Mouse (Mus musculus): ENCODE results near the gene Nup98. TPM values are rescaled to one million over a fixed set of nuclear protein-coding genes. Genes with fewer than 3 reads are reported as not detected.

Nup98 gene
- polyA plus RNA-seq, 1 experiment: 23.0 TPM

DNA sequence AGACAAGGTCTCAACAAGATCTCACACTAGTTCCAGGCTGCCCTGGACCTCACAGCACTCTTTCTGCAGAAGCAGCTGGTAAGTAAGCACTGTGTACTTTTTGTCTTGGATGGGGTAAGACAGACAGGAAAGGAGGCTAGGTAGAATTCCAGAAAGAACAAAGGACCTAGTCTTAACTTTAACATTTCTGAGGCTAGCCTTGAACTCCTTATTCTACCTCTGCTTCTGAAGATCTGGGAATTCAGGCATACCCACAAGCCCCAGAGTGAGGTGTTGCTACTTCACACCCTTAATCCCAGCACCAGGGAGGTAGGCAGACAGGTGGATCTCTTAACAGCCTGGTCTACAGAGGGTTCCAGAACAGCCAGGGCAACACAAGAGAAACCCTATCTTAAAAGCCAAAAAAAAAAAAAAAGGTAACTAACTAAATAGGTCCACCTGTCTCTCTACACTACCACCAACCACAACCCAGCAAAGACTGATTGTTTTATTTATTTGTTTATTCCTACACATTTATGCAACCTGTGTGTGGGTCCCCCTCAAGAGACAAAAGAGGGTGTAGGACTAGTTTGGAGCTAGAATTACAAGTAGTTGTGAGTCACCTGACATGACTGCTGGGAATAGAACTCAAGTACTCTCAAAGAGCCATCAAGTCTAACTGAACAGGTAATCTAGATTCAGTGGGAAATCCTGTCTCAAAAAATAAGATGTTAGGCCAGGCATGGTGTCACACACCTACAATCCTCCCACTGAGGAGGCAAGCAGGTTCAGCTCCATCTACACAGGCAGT, 8.8 kb downstream of the Nup98 start:
- H3K79me3 ChIP-seq (ENCODE audit: low read depth): peaks cover 93% of the 10 kb centered on the region
- TF ChIP-seq CEBPB (IDR thresholded peaks at IDR 0.05; ENCODE audit: low read depth) (no peak), MYOD1 (IDR thresholded peaks at IDR 0.05; ENCODE audit: control insufficient read depth, insufficient read length, low read depth) (no peak), MAX (IDR thresholded peaks at IDR 0.05) (no peak), FOSL1 (IDR thresholded peaks at IDR 0.05; ENCODE audit: insufficient read depth, low read length, poor library complexity, severe bottlenecking) (no peak), MYOG (IDR thresholded peaks at IDR 0.05; ENCODE audit: control insufficient read depth, extremely low read depth, insufficient read length) (no peak), CTCF (IDR thresholded peaks at IDR 0.05; ENCODE audit: control insufficient read depth, insufficient read depth, insufficient read length) (no peak)
- H3K79me2 ChIP-seq (ENCODE audit: control insufficient read depth, insufficient read depth): peaks cover 100% of the 10 kb centered on the region
- H3ac ChIP-seq (ENCODE audit: control insufficient read depth, insufficient read length, low read depth): no peak overlapping the region
- H3K4me3 ChIP-seq (ENCODE audit: insufficient read depth, poor library complexity, severe bottlenecking): no peak overlapping the region
- no peaks in the 10 kb centered on the region for H3K27me3 ChIP-seq (ENCODE audit: control insufficient read depth, insufficient read depth, insufficient read length)
- H3K36me3 ChIP-seq (ENCODE audit: control insufficient read depth, insufficient read depth): peaks cover 9% of the 10 kb centered on the region

DNA sequence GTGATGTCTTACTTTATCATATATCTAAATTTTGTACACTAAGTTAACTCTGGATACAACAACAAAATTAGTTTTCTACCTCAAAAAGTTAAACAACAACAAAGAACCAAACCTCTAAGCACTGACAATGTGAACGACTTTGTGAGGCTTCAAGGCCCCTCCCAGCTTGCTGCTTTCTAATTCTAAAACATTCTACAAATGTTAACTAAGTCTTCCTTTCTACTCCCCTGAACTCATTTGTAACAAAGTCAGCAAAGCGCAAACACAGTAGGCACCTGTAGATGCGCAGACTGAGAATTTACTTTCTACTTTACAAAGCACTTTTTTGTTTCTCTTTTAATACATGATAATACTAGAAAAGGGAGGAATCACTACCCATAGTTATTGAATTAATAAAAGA, 9.4 kb downstream of the Nup98 start:
- Histone ChIP-seq H3K4me3 (ENCODE audit: insufficient read depth, poor library complexity, severe bottlenecking) (no peak overlapping the region), H3K79me3 (ENCODE audit: low read depth) (peaks cover 92% of the 10 kb centered on the region), H3ac (ENCODE audit: control insufficient read depth, insufficient read length, low read depth) (no peak overlapping the region), H3K27me3 (ENCODE audit: control insufficient read depth, insufficient read depth, insufficient read length) (no peaks in the 10 kb centered on the region), H3K79me2 (ENCODE audit: control insufficient read depth, insufficient read depth) (peaks cover 100% of the 10 kb centered on the region), H3K36me3 (ENCODE audit: control insufficient read depth, insufficient read depth) (peaks cover 9% of the 10 kb centered on the region)
- TF ChIP-seq CEBPB (IDR thresholded peaks at IDR 0.05; ENCODE audit: low read depth) (no peak), CTCF (IDR thresholded peaks at IDR 0.05; ENCODE audit: control insufficient read depth, insufficient read depth, insufficient read length) (no peak), USF1 (IDR thresholded peaks at IDR 0.05; ENCODE audit: low read depth) (no peak), MYOD1 (IDR thresholded peaks at IDR 0.05; ENCODE audit: control insufficient read depth, insufficient read length, low read depth) (no peak), FOSL1 (IDR thresholded peaks at IDR 0.05; ENCODE audit: insufficient read depth, low read length, poor library complexity, severe bottlenecking) (no peak), MAX (IDR thresholded peaks at IDR 0.05) (no peak), MYOG (IDR thresholded peaks at IDR 0.05; ENCODE audit: control insufficient read depth, extremely low read depth, insufficient read length) (no peak)

- TF ChIP-seq CTCF (IDR thresholded peaks at IDR 0.05; ENCODE audit: control insufficient read depth, insufficient read depth, insufficient read length): no peak
- TF ChIP-seq MYOG (IDR thresholded peaks at IDR 0.05; ENCODE audit: control insufficient read depth, extremely low read depth, insufficient read length): no peak
- TF ChIP-seq MYOD1 (IDR thresholded peaks at IDR 0.05; ENCODE audit: control insufficient read depth, insufficient read length, low read depth): no peak
- TF ChIP-seq FOSL1 (IDR thresholded peaks at IDR 0.05; ENCODE audit: insufficient read depth, low read length, poor library complexity, severe bottlenecking): no peak
- no peak for TF ChIP-seq MAX (IDR thresholded peaks at IDR 0.05)
- TF ChIP-seq CEBPB (IDR thresholded peaks at IDR 0.05; ENCODE audit: low read depth): no peak
- TF ChIP-seq USF1 (IDR thresholded peaks at IDR 0.05; ENCODE audit: low read depth): no peak
- Histone ChIP-seq H3K79me2 (ENCODE audit: control insufficient read depth, insufficient read depth) (peaks cover 29% of the 10 kb centered on the region), H3K36me3 (ENCODE audit: control insufficient read depth, insufficient read depth) (peaks cover 63% of the 10 kb centered on the region), H3K79me3 (ENCODE audit: low read depth) (peaks cover 23% of the 10 kb centered on the region), H3K4me3 (ENCODE audit: insufficient read depth, poor library complexity, severe bottlenecking) (no peak overlapping the region), H3ac (ENCODE audit: control insufficient read depth, insufficient read length, low read depth) (no peak overlapping the region), H3K27me3 (ENCODE audit: control insufficient read depth, insufficient read depth, insufficient read length) (no peaks in the 10 kb centered on the region)
These were observed 17.6 kb downstream of the Nup98 start for GRCm38 (mm10) chr7:102192356-102192755.

- Histone ChIP-seq H3K27me3 (ENCODE audit: control insufficient read depth, insufficient read depth, insufficient read length) (no peaks in the 10 kb centered on the region), H3K36me3 (ENCODE audit: control insufficient read depth, insufficient read depth) (peaks cover 84% of the 10 kb centered on the region), H3K79me3 (ENCODE audit: low read depth) (peaks cover 3% of the 10 kb centered on the region), H3K79me2 (ENCODE audit: control insufficient read depth, insufficient read depth) (no peaks in the 10 kb centered on the region), H3ac (ENCODE audit: control insufficient read depth, insufficient read length, low read depth) (no peak overlapping the region), H3K4me3 (ENCODE audit: insufficient read depth, poor library complexity, severe bottlenecking) (no peak overlapping the region)
- no peak for TF ChIP-seq MYOD1 (IDR thresholded peaks at IDR 0.05; ENCODE audit: control insufficient read depth, insufficient read length, low read depth)
- no peak for TF ChIP-seq CTCF (IDR thresholded peaks at IDR 0.05; ENCODE audit: control insufficient read depth, insufficient read depth, insufficient read length)
- no peak for TF ChIP-seq MYOG (IDR thresholded peaks at IDR 0.05; ENCODE audit: control insufficient read depth, extremely low read depth, insufficient read length)
- TF ChIP-seq CEBPB (IDR thresholded peaks at IDR 0.05; ENCODE audit: low read depth): no peak
- TF ChIP-seq FOSL1 (IDR thresholded peaks at IDR 0.05; ENCODE audit: insufficient read depth, low read length, poor library complexity, severe bottlenecking): no peak
- TF ChIP-seq USF1 (IDR thresholded peaks at IDR 0.05; ENCODE audit: low read depth): no peak
- TF ChIP-seq MAX (IDR thresholded peaks at IDR 0.05): no peak
These were observed 26.1 kb downstream of the Nup98 start for GRCm38 (mm10) chr7:102183849-102184248.

- TF ChIP-seq MYOG (IDR thresholded peaks at IDR 0.05; ENCODE audit: control insufficient read depth, extremely low read depth, insufficient read length) (no peak), FOSL1 (IDR thresholded peaks at IDR 0.05; ENCODE audit: insufficient read depth, low read length, poor library complexity, severe bottlenecking) (no peak), MAX (IDR thresholded peaks at IDR 0.05) (no peak), CEBPB (IDR thresholded peaks at IDR 0.05; ENCODE audit: low read depth) (no peak), CTCF (IDR thresholded peaks at IDR 0.05; ENCODE audit: control insufficient read depth, insufficient read depth, insufficient read length) (no peak), USF1 (IDR thresholded peaks at IDR 0.05; ENCODE audit: low read depth) (no peak), MYOD1 (IDR thresholded peaks at IDR 0.05; ENCODE audit: control insufficient read depth, insufficient read length, low read depth) (no peak)
- no peaks in the 10 kb centered on the region for H3K27me3 ChIP-seq (ENCODE audit: control insufficient read depth, insufficient read depth, insufficient read length)
- no peak overlapping the region for H3K4me3 ChIP-seq (ENCODE audit: insufficient read depth, poor library complexity, severe bottlenecking)
- no peak overlapping the region for H3ac ChIP-seq (ENCODE audit: control insufficient read depth, insufficient read length, low read depth)
- H3K79me3 ChIP-seq (ENCODE audit: low read depth): peaks cover 2% of the 10 kb centered on the region
- peaks cover 35% of the 10 kb centered on the region for H3K36me3 ChIP-seq (ENCODE audit: control insufficient read depth, insufficient read depth)
- H3K79me2 ChIP-seq (ENCODE audit: control insufficient read depth, insufficient read depth): no peaks in the 10 kb centered on the region
These were observed 39.7 kb downstream of the Nup98 start for GRCm38 (mm10) chr7:102170300-102170699.

Data from C2C12 (cell line).